Mouse (Mus musculus): ENCODE measurements around the gene Trmt10a.
A peak's percentile ranks its signal among the peaks of the same experiment; 100 is the strongest.

Gene Trmt10a

GRCm38 (mm10) chr3:138197556-138197955, 54.3 kb downstream of the Trmt10a start:
- no peak for DNase-seq (ENCODE audit: low spot score in 2 of 2)

- DNase-seq (ENCODE audit: low spot score in 2 of 2): peak; percentile 92 to 95
Measured at GRCm38 (mm10) chr3:138197973-138198721, 54.9 kb downstream of the Trmt10a start.

- no peak for DNase-seq (ENCODE audit: low spot score in 2 of 2)
Measured at GRCm38 (mm10) chr3:138198722-138199068, 55.4 kb downstream of the Trmt10a start.

- no peak for DNase-seq (ENCODE audit: low spot score in 2 of 2)
Measured at GRCm38 (mm10) chr3:138208821-138209220, 65.6 kb downstream of the Trmt10a start.

Measured in right cerebral cortex, postnatal 10 days (tissue).